9 mouse cellular contexts compared by ENCODE assay signal in genomic region chr4:150889955-150890315, GRCm38 (mm10). TPM values are rescaled to one million over a fixed set of nuclear protein-coding genes. Genes with fewer than 3 reads are reported as not detected.
DNase-seq lines count a peak whose midpoint lies in the region; ATAC-seq and TF ChIP-seq lines count a peak whose summit lies in the region.
"Had no signal": no experiment of that assay in that cellular context is flagged by ENCODE, and none has a peak within 500 bp of the region (broad histone marks: within the 10 kb centered on the region; RNA-seq: fewer than 3 reads in every experiment).

No protein-coding gene starts in this region.

- no peak overlapping the region for H3K27ac ChIP-seq in hindbrain, embryonic 13.5 days
- H3K27ac ChIP-seq in hindbrain, embryonic 11.5 days (ENCODE audit: low read depth, low read length), result no peak overlapping the region
- peak overlapping the region; percentile 70 for H3K27ac ChIP-seq in intestine, postnatal 0 days (ENCODE audit: low read depth, low read length)
- peak overlapping the region; percentile 37; the same call in 1 of the 2 replicates for H3K27ac ChIP-seq in lung, embryonic 14.5 days (ENCODE audit: low read depth)

- no peak overlapping the region for H3K4me3 ChIP-seq in hindbrain, embryonic 13.5 days
- no peak overlapping the region for H3K4me3 ChIP-seq in hindbrain, embryonic 11.5 days (ENCODE audit: low read depth, low read length)
- peak overlapping the region; percentile 24 for H3K4me3 ChIP-seq in intestine, postnatal 0 days (ENCODE audit: low read depth, low read length)
- H3K4me3 ChIP-seq in lung, embryonic 14.5 days (ENCODE audit: low read depth, low read length), result no peak overlapping the region

- no peaks in the 10 kb centered on the region for H3K36me3 ChIP-seq in hindbrain, embryonic 13.5 days
- H3K36me3 ChIP-seq in hindbrain, embryonic 11.5 days (ENCODE audit: control insufficient read depth, insufficient read depth, low read length), result no peaks in the 10 kb centered on the region
- H3K36me3 ChIP-seq in intestine, postnatal 0 days (ENCODE audit: control insufficient read depth, insufficient read depth), result no peaks in the 10 kb centered on the region
- H3K36me3 ChIP-seq in lung, embryonic 14.5 days (ENCODE audit: insufficient read depth), result no peaks in the 10 kb centered on the region

- H3K4me1 ChIP-seq in hindbrain, embryonic 13.5 days (replicated peaks), result peaks cover 16% of the 10 kb centered on the region
- H3K4me1 ChIP-seq in hindbrain, embryonic 11.5 days (replicated peaks; ENCODE audit: control insufficient read depth, insufficient read depth, low read length), result 0 out of 2 replicates have a peak, but pooled peaks cover 2% of the 10 kb centered on the region
- H3K4me1 ChIP-seq in intestine, postnatal 0 days (replicated peaks; ENCODE audit: control insufficient read depth, insufficient read depth, low read length), result no peaks in the 10 kb centered on the region
- H3K4me1 ChIP-seq in lung, embryonic 14.5 days (ENCODE audit: insufficient read depth), result 0 out of 2 replicates have a peak, but pooled peaks cover 9% of the 10 kb centered on the region

- no peaks in the 10 kb centered on the region for H3K27me3 ChIP-seq in hindbrain, embryonic 13.5 days
- H3K27me3 ChIP-seq in hindbrain, embryonic 11.5 days (ENCODE audit: control insufficient read depth, insufficient read depth, low read length), result no peaks in the 10 kb centered on the region
- H3K27me3 ChIP-seq in intestine, postnatal 0 days (replicated peaks; ENCODE audit: control insufficient read depth, insufficient read depth, low read length), result no peaks in the 10 kb centered on the region
- H3K27me3 ChIP-seq in lung, embryonic 14.5 days (ENCODE audit: insufficient read depth, low read length), result no peaks in the 10 kb centered on the region

- H3K4me2 ChIP-seq in hindbrain, embryonic 13.5 days, result peak overlapping the region; percentile 34; the same call in 1 of the 2 replicates
- no peak overlapping the region for H3K4me2 ChIP-seq in hindbrain, embryonic 11.5 days (replicated peaks; ENCODE audit: low read depth, low read length)
- H3K4me2 ChIP-seq in intestine, postnatal 0 days (replicated peaks; ENCODE audit: low read depth), result peak overlapping the region; percentile 60
- peak overlapping the region; percentile 50 for H3K4me2 ChIP-seq in lung, embryonic 14.5 days

- WGBS in hindbrain, embryonic 13.5 days, result 57% methylated on average over 13 of the region's 13 CpGs
- WGBS in hindbrain, embryonic 11.5 days, result 66% methylated on average over 13 of the region's 13 CpGs
- 11% methylated on average over 13 of the region's 13 CpGs for WGBS in intestine, postnatal 0 days
- 27% methylated on average over 13 of the region's 13 CpGs for WGBS in lung, embryonic 14.5 days

- ATAC-seq in hindbrain, embryonic 13.5 days (ENCODE audit: low FRiP score), result no peak
- ATAC-seq in hindbrain, embryonic 11.5 days (ENCODE audit: low FRiP score), result no peak
- ATAC-seq in intestine, postnatal 0 days, result peak; percentile 69
- ATAC-seq in lung, embryonic 14.5 days (ENCODE audit: insufficient read depth), result peak; percentile 50; the same call in 1 of the 2 replicates

- DNase-seq in hindbrain, embryonic 11.5 days (ENCODE audit: low spot score), result no peak
- DNase-seq in brain, adult 2 months (ENCODE audit: low read depth, low spot score), result peak; percentile 21
- peak; percentile 79 for DNase-seq in lung, embryonic 14.5 days
- no peak for DNase-seq in adrenal gland, adult (ENCODE audit: inconsistent age in 2 of 2, low spot score in 1 of 2)
- DNase-seq in thymus, adult 18-20 months, result no peak
- no peak for DNase-seq in gastrocnemius, postnatal 10 days

- no peak overlapping the region for H3K9ac ChIP-seq in hindbrain, embryonic 13.5 days
- H3K9ac ChIP-seq in hindbrain, embryonic 11.5 days (ENCODE audit: low read depth, low read length), result no peak overlapping the region
- H3K9ac ChIP-seq in intestine, postnatal 0 days (ENCODE audit: low read depth, low read length), result peak overlapping the region; percentile 31; the same call in 1 of the 2 replicates
- no peak overlapping the region for H3K9ac ChIP-seq in lung, embryonic 14.5 days

- H3K9me3 ChIP-seq in hindbrain, embryonic 13.5 days, result no peaks in the 10 kb centered on the region
- H3K9me3 ChIP-seq in hindbrain, embryonic 11.5 days (ENCODE audit: control insufficient read depth, low read length), result no peaks in the 10 kb centered on the region
- H3K9me3 ChIP-seq in intestine, postnatal 0 days (ENCODE audit: control insufficient read depth), result no peaks in the 10 kb centered on the region
- H3K9me3 ChIP-seq in lung, embryonic 14.5 days (ENCODE audit: low read depth, low read length), result no peaks in the 10 kb centered on the region

- TF ChIP-seq CTCF in intestine, postnatal 0 days (IDR thresholded peaks at IDR 0.05; ENCODE audit: low read depth), result no peak; the same call in 1 of the 2 replicates
- TF ChIP-seq CTCF in lung, embryonic 14.5 days (IDR thresholded peaks at IDR 0.05; ENCODE audit: low read depth), result no peak

RNA-seq across cellular contexts. Expression of gene Park7, which starts 24.3 kb away (rescaled TPM):
- 359 and 380 TPM in 2 replicates for polyA plus RNA-seq in hindbrain, embryonic 13.5 days (2015; fragmentation: Nextera tagmentation; extraction: Ambion mirVana)
- 406 and 416 TPM in 2 replicates for polyA plus RNA-seq in hindbrain, embryonic 11.5 days (2014; fragmentation: Nextera tagmentation; extraction: Ambion mirVana)
- 223 and 231 TPM in 2 replicates for polyA plus RNA-seq in intestine, postnatal 0 days (2015; fragmentation: Nextera tagmentation; extraction: Ambion mirVana)
- polyA plus RNA-seq in lung, embryonic 14.5 days (2014; fragmentation: Nextera tagmentation; extraction: Ambion mirVana), result 477 and 500 TPM in 2 replicates
- total RNA-seq in gastrocnemius, postnatal 10 days (2021), result 100 to 1,000 TPM; 427 to 492 TPM

RNA-seq across cellular contexts. Expression of gene Tnfrsf9, which starts 24.4 kb away (rescaled TPM):
- 0.22 and 0.38 TPM in 2 replicates for polyA plus RNA-seq in hindbrain, embryonic 13.5 days (2015; fragmentation: Nextera tagmentation; extraction: Ambion mirVana)
- 0.21 TPM in 1 of 2 replicates, not detected in the other for polyA plus RNA-seq in hindbrain, embryonic 11.5 days (2014; fragmentation: Nextera tagmentation; extraction: Ambion mirVana)
- polyA plus RNA-seq in intestine, postnatal 0 days (2015; fragmentation: Nextera tagmentation; extraction: Ambion mirVana), result 0.20 and 0.42 TPM in 2 replicates
- 0.12 TPM in 1 of 2 replicates, not detected in the other for polyA plus RNA-seq in lung, embryonic 14.5 days (2014; fragmentation: Nextera tagmentation; extraction: Ambion mirVana)
- under 1 TPM in 1 of 2 experiments, not detected in 1; 0.27 TPM for total RNA-seq in gastrocnemius, postnatal 10 days (2021)
- total RNA-seq: MEL had no signal

RNA-seq across cellular contexts. Expression of gene Errfi1, which starts 36.2 kb away (rescaled TPM):
- polyA plus RNA-seq in hindbrain, embryonic 13.5 days (2015; fragmentation: Nextera tagmentation; extraction: Ambion mirVana), result 29.0 and 29.5 TPM in 2 replicates
- polyA plus RNA-seq in hindbrain, embryonic 11.5 days (2014; fragmentation: Nextera tagmentation; extraction: Ambion mirVana), result 34.0 and 36.7 TPM in 2 replicates
- 27.2 and 27.7 TPM in 2 replicates for polyA plus RNA-seq in intestine, postnatal 0 days (2015; fragmentation: Nextera tagmentation; extraction: Ambion mirVana)
- polyA plus RNA-seq in lung, embryonic 14.5 days (2014; fragmentation: Nextera tagmentation; extraction: Ambion mirVana), result 41.5 and 48.3 TPM in 2 replicates
- total RNA-seq in gastrocnemius, postnatal 10 days (2021), result 10 to 100 TPM; 17.4 to 23.6 TPM

Comparison
In these comparisons a context has a peak if more than half of its experiments do, and no peak if none do; other contexts are left out.
1. ATAC-seq: peak in intestine, postnatal 0 days (single experiment) and lung, embryonic 14.5 days (single experiment); none in hindbrain, embryonic 13.5 days (single experiment) and hindbrain, embryonic 11.5 days (single experiment).
2. H3K27ac ChIP-seq: peak in intestine, postnatal 0 days (single experiment) and lung, embryonic 14.5 days (single experiment); none in hindbrain, embryonic 13.5 days (single experiment) and hindbrain, embryonic 11.5 days (single experiment).
3. DNase-seq: peak in brain, adult 2 months (single experiment) and lung, embryonic 14.5 days (single experiment); none in hindbrain, embryonic 11.5 days (single experiment), adrenal gland, adult (0 of 2), thymus, adult 18-20 months (0 of 2) and gastrocnemius, postnatal 10 days (single experiment).